Mouse (Mus musculus): ENCODE data around the gene Siva1. TPM values are rescaled to one million over a fixed set of nuclear protein-coding genes. Genes with fewer than 3 reads are reported as not detected.

Gene Siva1
- polyA plus RNA-seq, 1 experiment from 2014 or later = 150 TPM

DNA sequence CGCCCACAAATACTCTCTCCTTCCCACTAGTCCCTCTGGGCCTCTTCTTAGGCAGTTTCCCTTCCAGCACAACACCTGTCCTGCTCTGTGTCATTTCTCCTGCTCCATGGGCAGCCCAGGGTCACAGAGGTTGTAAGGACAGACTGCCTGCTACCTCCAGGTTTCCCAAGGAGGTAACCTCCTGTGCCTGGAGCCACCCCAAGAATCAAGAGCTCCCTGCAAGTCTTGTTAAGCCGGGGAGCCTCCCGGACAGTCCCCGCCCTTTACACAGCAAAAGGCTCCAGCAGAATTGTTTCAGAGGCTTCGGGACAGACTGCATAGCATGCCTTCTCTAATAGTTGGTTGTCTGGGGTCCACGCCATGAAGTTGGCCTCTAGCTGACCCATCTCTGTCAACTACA lies 18.0 kb upstream of the Siva1 start:
- no peak for ATAC-seq (ENCODE audit: low FRiP score, low read depth)
- Histone ChIP-seq H3K9me3 (no peaks in the 10 kb centered on the region), H3K4me3 (no peak overlapping the region), H3K4me1 (peaks cover 17% of the 10 kb centered on the region), H3K36me3 (no peaks in the 10 kb centered on the region), H3K9ac (replicated peaks) (no peak overlapping the region), H3K27ac (replicated peaks) (no peak overlapping the region), H3K4me2 (replicated peaks) (no peak overlapping the region), H3K27me3 (peaks cover 22% of the 10 kb centered on the region)
- WGBS = 73% methylated on average over 6 of the region's 6 CpGs

DNA sequence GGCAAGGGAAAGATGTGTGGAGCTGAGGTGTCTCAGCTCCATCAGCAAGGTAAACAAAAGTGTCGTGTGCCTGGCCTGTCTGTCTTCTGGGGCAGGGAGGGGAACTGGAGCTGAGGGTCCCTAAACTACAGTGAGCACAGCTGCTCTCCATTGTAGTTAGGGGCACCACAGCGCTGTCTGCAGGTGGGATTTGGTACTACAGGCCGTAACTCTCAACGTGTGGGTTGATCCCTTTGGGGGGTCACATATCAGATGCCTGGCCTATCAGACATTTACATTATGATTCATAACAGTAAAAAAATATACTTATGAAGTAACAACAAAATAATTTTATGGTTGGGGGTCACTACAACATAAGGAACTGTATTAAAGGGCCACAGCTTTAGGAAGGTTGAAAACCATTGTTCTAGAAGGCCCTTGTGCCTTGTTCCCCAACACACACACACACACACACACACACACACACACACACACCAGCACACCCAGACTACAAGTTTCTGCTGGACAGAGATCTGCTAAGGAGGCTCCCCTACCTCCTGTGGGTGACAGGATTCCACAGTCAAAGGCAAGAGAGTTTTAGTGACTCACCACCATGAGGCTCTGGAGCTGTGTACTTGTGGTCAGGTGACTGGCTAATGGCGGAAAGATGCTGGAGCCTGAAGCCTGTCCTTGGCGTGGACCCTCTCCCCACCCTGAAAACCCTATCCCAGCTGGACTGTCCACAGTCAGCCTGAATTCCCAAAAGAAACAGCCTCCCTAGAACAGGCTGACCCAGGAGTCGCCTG lies 17.2 kb upstream of the Siva1 start:
- Histone ChIP-seq H3K27ac (replicated peaks) (no peak overlapping the region), H3K4me3 (no peak overlapping the region), H3K9ac (replicated peaks) (no peak overlapping the region), H3K36me3 (no peaks in the 10 kb centered on the region), H3K27me3 (peaks cover 13% of the 10 kb centered on the region), H3K4me1 (peaks cover 17% of the 10 kb centered on the region), H3K9me3 (no peaks in the 10 kb centered on the region), H3K4me2 (replicated peaks) (no peak overlapping the region)
- ATAC-seq (ENCODE audit: low FRiP score, low read depth) = no peak
- 62% methylated on average over 7 of the region's 7 CpGs for WGBS

- Histone ChIP-seq H3K4me2 (replicated peaks) (no peak overlapping the region), H3K4me3 (no peak overlapping the region), H3K9me3 (no peaks in the 10 kb centered on the region), H3K4me1 (peaks cover 17% of the 10 kb centered on the region), H3K27ac (replicated peaks) (no peak overlapping the region), H3K27me3 (0 out of 2 replicates have a peak, but pooled peaks cover 4% of the 10 kb centered on the region), H3K36me3 (no peaks in the 10 kb centered on the region), H3K9ac (replicated peaks) (no peak overlapping the region)
- no peak for ATAC-seq (ENCODE audit: low FRiP score, low read depth)
- WGBS = 89% methylated on average over 6 of the region's 6 CpGs
Observed at GRCm38 (mm10) chr12:112628197-112628596, 16.3 kb upstream of the Siva1 start.

- peak overlapping the region; percentile 14; the same call in 1 of the 2 replicates for H3K4me3 ChIP-seq
- no peaks in the 10 kb centered on the region for H3K36me3 ChIP-seq
- WGBS = 39% methylated on average over 19 of the region's 19 CpGs
- H3K4me1 ChIP-seq = peaks cover 12% of the 10 kb centered on the region
- 0 out of 2 replicates have a peak overlapping the region, but pooled peaks have one; percentile 15 for H3K9ac ChIP-seq (replicated peaks)
- H3K9me3 ChIP-seq = no peaks in the 10 kb centered on the region
- peak overlapping the region; percentile 46 for H3K4me2 ChIP-seq (replicated peaks)
- peak; percentile 80 for ATAC-seq (ENCODE audit: low FRiP score, low read depth)
- no peaks in the 10 kb centered on the region; the same call in 1 of the 2 replicates for H3K27me3 ChIP-seq
- no peak overlapping the region for H3K27ac ChIP-seq (replicated peaks)
Observed at GRCm38 (mm10) chr12:112628928-112629721, 15.4 kb upstream of the Siva1 start.

- H3K4me2 ChIP-seq (replicated peaks) = no peak overlapping the region
- no peak overlapping the region for H3K9ac ChIP-seq (replicated peaks)
- H3K36me3 ChIP-seq = no peaks in the 10 kb centered on the region
- ATAC-seq (ENCODE audit: low FRiP score, low read depth) = no peak
- H3K27ac ChIP-seq (replicated peaks) = no peak overlapping the region
- no peaks in the 10 kb centered on the region for H3K9me3 ChIP-seq
- H3K27me3 ChIP-seq = no peaks in the 10 kb centered on the region; the same call in 1 of the 2 replicates
- 94% methylated on average over 12 of the region's 12 CpGs for WGBS
- peaks cover 12% of the 10 kb centered on the region for H3K4me1 ChIP-seq
- H3K4me3 ChIP-seq = no peak overlapping the region
Observed at GRCm38 (mm10) chr12:112630029-112630428, 14.4 kb upstream of the Siva1 start.

DNA sequence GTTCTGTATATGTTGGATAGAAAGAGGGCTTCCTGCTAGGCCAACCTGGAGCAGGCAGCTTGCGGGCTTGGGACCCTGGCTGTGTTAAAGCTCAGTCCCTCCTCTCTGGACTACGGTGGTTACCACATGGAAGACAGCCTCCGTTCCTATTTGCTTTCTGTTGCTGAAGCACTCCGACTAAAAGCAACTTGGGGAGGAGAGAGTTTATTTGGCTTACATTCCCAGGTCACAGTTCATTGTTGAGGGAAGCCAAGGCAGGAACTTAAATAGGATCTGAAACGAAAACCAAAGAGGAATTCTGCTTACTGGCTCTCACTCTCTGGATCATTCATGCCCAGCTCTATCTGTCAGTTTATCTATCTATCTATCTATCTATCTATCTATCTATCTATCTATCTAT lies 13.7 kb upstream of the Siva1 start:
- Histone ChIP-seq H3K27ac (replicated peaks) (no peak overlapping the region), H3K4me3 (no peak overlapping the region), H3K27me3 (no peaks in the 10 kb centered on the region; the same call in 1 of the 2 replicates), H3K4me2 (replicated peaks) (no peak overlapping the region), H3K9me3 (no peaks in the 10 kb centered on the region), H3K9ac (replicated peaks) (no peak overlapping the region), H3K4me1 (peaks cover 12% of the 10 kb centered on the region), H3K36me3 (no peaks in the 10 kb centered on the region)
- ATAC-seq (ENCODE audit: low FRiP score, low read depth) = no peak
- WGBS = 83% methylated on average over 5 of the region's 5 CpGs

DNA sequence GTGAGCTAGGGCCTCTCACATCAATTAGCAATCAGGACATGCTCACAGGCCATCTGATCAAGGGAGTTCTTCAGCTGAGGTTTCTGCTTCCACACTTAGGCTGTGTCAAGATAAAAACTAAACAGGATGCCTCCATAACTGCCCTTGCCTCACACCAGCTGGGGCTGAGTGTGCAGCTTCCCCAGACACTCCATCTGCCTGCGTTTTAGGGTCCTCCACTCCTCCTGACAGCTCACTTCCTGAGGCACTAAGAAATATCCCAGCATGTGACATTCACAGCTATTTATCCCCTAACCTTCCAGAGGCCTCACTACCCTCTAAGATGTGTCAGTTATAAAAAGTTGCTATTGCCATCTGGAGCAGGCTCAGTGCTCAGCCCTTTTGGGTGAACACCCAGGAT lies 13.0 kb upstream of the Siva1 start:
- Histone ChIP-seq H3K4me3 (no peak overlapping the region), H3K9ac (replicated peaks) (no peak overlapping the region), H3K36me3 (no peaks in the 10 kb centered on the region), H3K4me2 (replicated peaks) (no peak overlapping the region), H3K9me3 (no peaks in the 10 kb centered on the region), H3K27me3 (no peaks in the 10 kb centered on the region; the same call in 1 of the 2 replicates), H3K27ac (replicated peaks) (no peak overlapping the region), H3K4me1 (peaks cover 12% of the 10 kb centered on the region)
- WGBS = 78% methylated on average over 1 of the region's 1 CpGs
- no peak for ATAC-seq (ENCODE audit: low FRiP score, low read depth)

- Histone ChIP-seq H3K27ac (replicated peaks) (no peak overlapping the region), H3K9me3 (no peaks in the 10 kb centered on the region), H3K4me3 (no peak overlapping the region), H3K36me3 (no peaks in the 10 kb centered on the region), H3K4me1 (peaks cover 12% of the 10 kb centered on the region), H3K9ac (replicated peaks) (no peak overlapping the region), H3K27me3 (no peaks in the 10 kb centered on the region; the same call in 1 of the 2 replicates), H3K4me2 (replicated peaks) (no peak overlapping the region)
- ATAC-seq (ENCODE audit: low FRiP score, low read depth) = no peak
- 74% methylated on average over 11 of the region's 11 CpGs for WGBS
Observed at GRCm38 (mm10) chr12:112632084-112632777, 12.2 kb upstream of the Siva1 start.

DNA sequence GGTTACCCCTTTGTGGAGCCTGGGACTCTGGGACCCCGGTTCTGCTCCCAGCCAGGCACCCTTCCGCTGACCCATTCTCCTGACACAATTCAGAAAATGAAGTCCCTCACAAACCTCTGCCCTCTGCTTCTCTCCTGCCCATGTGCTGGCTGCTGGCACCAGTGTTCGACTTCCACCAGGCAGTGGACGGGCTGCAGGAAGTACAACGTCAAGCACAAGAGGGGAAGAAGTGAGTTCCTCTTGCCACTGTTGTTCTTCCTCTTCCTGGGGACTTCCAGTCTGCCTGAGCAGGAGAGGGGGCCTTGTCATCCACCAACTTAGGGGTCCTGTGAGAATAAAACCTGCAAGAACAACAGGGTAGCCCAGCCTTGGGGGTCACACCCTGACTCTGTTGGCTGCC lies 11.6 kb upstream of the Siva1 start:
- no peak overlapping the region for H3K4me2 ChIP-seq (replicated peaks)
- peaks cover 12% of the 10 kb centered on the region for H3K4me1 ChIP-seq
- no peaks in the 10 kb centered on the region for H3K9me3 ChIP-seq
- no peak for ATAC-seq (ENCODE audit: low FRiP score, low read depth)
- 87% methylated on average over 5 of the region's 5 CpGs for WGBS
- H3K4me3 ChIP-seq = no peak overlapping the region
- H3K36me3 ChIP-seq = no peaks in the 10 kb centered on the region
- no peak overlapping the region for H3K27ac ChIP-seq (replicated peaks)
- no peak overlapping the region for H3K9ac ChIP-seq (replicated peaks)
- H3K27me3 ChIP-seq = no peaks in the 10 kb centered on the region; the same call in 1 of the 2 replicates

DNA sequence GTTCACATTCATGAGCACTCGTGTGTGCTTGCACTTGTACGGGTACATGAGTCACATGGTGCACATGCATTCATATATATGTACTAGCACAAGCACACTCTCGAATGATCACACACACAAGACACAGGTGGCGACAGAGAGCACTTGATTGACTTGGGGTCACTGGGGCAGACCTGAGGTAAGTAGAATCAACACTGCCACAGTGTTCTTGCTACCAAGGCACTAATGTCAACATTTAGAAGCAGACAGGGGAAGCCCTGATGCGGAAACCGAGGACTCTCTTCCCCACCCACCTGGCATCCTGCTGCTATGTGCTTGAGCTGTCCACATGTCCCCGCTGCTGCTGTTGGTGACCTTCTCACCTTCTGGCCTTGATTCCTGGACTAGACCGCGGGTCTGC lies 10.8 kb upstream of the Siva1 start:
- Histone ChIP-seq H3K4me2 (replicated peaks) (no peak overlapping the region), H3K9ac (replicated peaks) (no peak overlapping the region), H3K4me3 (no peak overlapping the region), H3K36me3 (no peaks in the 10 kb centered on the region), H3K27me3 (no peaks in the 10 kb centered on the region; the same call in 1 of the 2 replicates), H3K9me3 (no peaks in the 10 kb centered on the region), H3K27ac (replicated peaks) (no peak overlapping the region), H3K4me1 (peaks cover 7% of the 10 kb centered on the region)
- ATAC-seq (ENCODE audit: low FRiP score, low read depth) = no peak
- 71% methylated on average over 9 of the region's 9 CpGs for WGBS

DNA sequence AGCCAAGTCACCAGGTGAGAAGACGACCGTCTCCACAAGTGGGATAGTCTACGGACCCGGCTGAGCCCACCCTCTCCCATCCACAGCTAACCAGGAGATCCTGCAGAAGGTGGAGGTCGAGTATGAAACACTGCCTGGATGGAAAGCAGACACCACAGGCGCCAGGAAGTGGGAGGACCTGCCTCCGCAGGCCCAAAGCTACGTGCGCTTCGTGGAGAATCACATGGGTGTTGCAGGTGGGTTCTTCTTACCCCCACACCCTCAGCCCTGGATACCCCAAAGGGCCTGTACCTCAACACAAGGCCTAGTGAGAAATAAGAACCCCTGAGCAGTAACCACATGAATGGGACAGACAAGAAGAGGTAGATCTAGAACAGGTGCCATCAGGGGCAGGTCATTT lies 5.0 kb upstream of the Siva1 start:
- Histone ChIP-seq H3K4me2 (replicated peaks) (no peak overlapping the region), H3K9me3 (no peaks in the 10 kb centered on the region), H3K27ac (replicated peaks) (no peak overlapping the region), H3K27me3 (no peaks in the 10 kb centered on the region), H3K4me1 (no peaks in the 10 kb centered on the region), H3K9ac (replicated peaks) (no peak overlapping the region), H3K36me3 (no peaks in the 10 kb centered on the region), H3K4me3 (no peak overlapping the region)
- WGBS = 87% methylated on average over 10 of the region's 10 CpGs
- no peak for ATAC-seq (ENCODE audit: low FRiP score, low read depth)

GRCm38 (mm10) chr12:112643126-112643525 lies 1.4 kb upstream of the Siva1 start:
- H3K27me3 ChIP-seq = no peaks in the 10 kb centered on the region
- H3K4me2 ChIP-seq (replicated peaks) = no peak overlapping the region
- H3K9me3 ChIP-seq = no peaks in the 10 kb centered on the region
- WGBS = 89% methylated on average over 6 of the region's 6 CpGs
- no peak overlapping the region for H3K27ac ChIP-seq (replicated peaks)
- peaks cover 8% of the 10 kb centered on the region for H3K36me3 ChIP-seq
- no peak overlapping the region for H3K4me3 ChIP-seq
- no peak for ATAC-seq (ENCODE audit: low FRiP score, low read depth)
- no peak overlapping the region for H3K9ac ChIP-seq (replicated peaks)
- H3K4me1 ChIP-seq = peaks cover 18% of the 10 kb centered on the region
